Comparison of ENCODE assay signal across 8 mouse cellular contexts in genomic region chr10:121033826-121034568, GRCm38 (mm10). TPM values are rescaled to one million over a fixed set of nuclear protein-coding genes. Genes with fewer than 3 reads are reported as not detected.
DNase-seq lines count a peak whose midpoint lies in the region; ATAC-seq and TF ChIP-seq lines count a peak whose summit lies in the region.

TSS of gene Wif1 (plus strand) at chr10:121033960.

- 1% methylated on average over 49 of the region's 49 CpGs for WGBS in heart, embryonic 13.5 days
- under 1% methylated on average over 49 of the region's 49 CpGs for WGBS in kidney, postnatal 0 days
- 1% methylated on average over 49 of the region's 49 CpGs for WGBS in liver, embryonic 16.5 days (ENCODE audit: insufficient replicate concordance)
- under 1% methylated on average over 49 of the region's 49 CpGs for WGBS in neural tube, embryonic 12.5 days
- WGBS in stomach, embryonic 16.5 days = under 1% methylated on average over 49 of the region's 49 CpGs

- peak; percentile 66 for DNase-seq in brain, adult 2 months (ENCODE audit: low read depth, low spot score)
- peak; percentile 84 for DNase-seq in kidney, postnatal 0 days (ENCODE audit: low spot score)

- TF ChIP-seq CTCF in kidney, postnatal 0 days (IDR thresholded peaks at IDR 0.05; ENCODE audit: low read depth) = peak; percentile 80

- H3K9me3 ChIP-seq in heart, embryonic 13.5 days = no peaks in the 10 kb centered on the region
- no peaks in the 10 kb centered on the region for H3K9me3 ChIP-seq in kidney, postnatal 0 days (replicated peaks; ENCODE audit: low read length)
- H3K9me3 ChIP-seq in liver, embryonic 16.5 days (replicated peaks; ENCODE audit: control insufficient read depth, low read length) = no peaks in the 10 kb centered on the region
- no peaks in the 10 kb centered on the region for H3K9me3 ChIP-seq in neural tube, embryonic 12.5 days
- H3K9me3 ChIP-seq in stomach, embryonic 16.5 days (replicated peaks; ENCODE audit: control insufficient read depth, low read length) = no peaks in the 10 kb centered on the region

- peak within 1 kb of the TSS; percentile 78 for H3K9ac ChIP-seq in heart, embryonic 13.5 days
- no peak within 1 kb of the TSS for H3K9ac ChIP-seq in kidney, postnatal 0 days (ENCODE audit: low read depth, low read length)
- H3K9ac ChIP-seq in liver, embryonic 16.5 days (ENCODE audit: low read depth, low read length) = no peak within 1 kb of the TSS
- H3K9ac ChIP-seq in neural tube, embryonic 12.5 days = peak within 1 kb of the TSS; percentile 60
- H3K9ac ChIP-seq in stomach, embryonic 16.5 days (ENCODE audit: low read length) = peak within 1 kb of the TSS; percentile 65

- peak; percentile 85 for ATAC-seq in CD4-positive, CD25-positive, alpha-beta regulatory T cell, adult 4 months
- ATAC-seq in erythroblast, adult 5-6 weeks (replicated peaks; ENCODE audit: low FRiP score, poor library complexity, severe bottlenecking) = peak; percentile 70
- peak; percentile 73; the same call in 1 of the 2 replicates for ATAC-seq in heart, embryonic 13.5 days (ENCODE audit: extremely low read depth, insufficient number of reproducible peaks, low FRiP score, low TSS enrichment)
- peak; percentile 86; the same call in 1 of the 2 replicates for ATAC-seq in kidney, postnatal 0 days (replicated peaks; ENCODE audit: low FRiP score, low read depth)
- ATAC-seq in liver, embryonic 16.5 days (ENCODE audit: low read depth) = peak; percentile 81
- ATAC-seq in neural tube, embryonic 12.5 days (ENCODE audit: low FRiP score, low read depth) = peak; percentile 97
- peak; percentile 90 for ATAC-seq in stomach, embryonic 16.5 days (ENCODE audit: insufficient read depth, low FRiP score)

- H3K27ac ChIP-seq in heart, embryonic 13.5 days (replicated peaks) = no peak within 1 kb of the TSS
- H3K27ac ChIP-seq in kidney, postnatal 0 days = no peak within 1 kb of the TSS
- no peak within 1 kb of the TSS for H3K27ac ChIP-seq in liver, embryonic 16.5 days (ENCODE audit: low read length)
- H3K27ac ChIP-seq in neural tube, embryonic 12.5 days = no peak within 1 kb of the TSS
- H3K27ac ChIP-seq in stomach, embryonic 16.5 days (ENCODE audit: low read length) = no peak within 1 kb of the TSS

- no peaks in the 10 kb centered on the region for H3K36me3 ChIP-seq in heart, embryonic 13.5 days
- no peaks in the 10 kb centered on the region for H3K36me3 ChIP-seq in kidney, postnatal 0 days (ENCODE audit: insufficient read depth, low read length)
- H3K36me3 ChIP-seq in liver, embryonic 16.5 days (ENCODE audit: control insufficient read depth, insufficient read depth) = no peaks in the 10 kb centered on the region
- H3K36me3 ChIP-seq in neural tube, embryonic 12.5 days = no peaks in the 10 kb centered on the region
- no peaks in the 10 kb centered on the region for H3K36me3 ChIP-seq in stomach, embryonic 16.5 days (ENCODE audit: control insufficient read depth, insufficient read depth, low read length)

- H3K4me3 ChIP-seq in heart, embryonic 13.5 days = peak within 1 kb of the TSS; percentile 70
- H3K4me3 ChIP-seq in kidney, postnatal 0 days (replicated peaks; ENCODE audit: low read depth, low read length) = peak within 1 kb of the TSS; percentile 44
- peak within 1 kb of the TSS; percentile 58 for H3K4me3 ChIP-seq in liver, embryonic 16.5 days (ENCODE audit: low read depth, low read length)
- H3K4me3 ChIP-seq in neural tube, embryonic 12.5 days = peak within 1 kb of the TSS; percentile 48
- peak within 1 kb of the TSS; percentile 60 for H3K4me3 ChIP-seq in stomach, embryonic 16.5 days (replicated peaks; ENCODE audit: low read length)

- peaks cover 25% of the 10 kb centered on the region for H3K27me3 ChIP-seq in heart, embryonic 13.5 days (replicated peaks)
- H3K27me3 ChIP-seq in kidney, postnatal 0 days (ENCODE audit: insufficient read depth, low read length) = peaks cover 24% of the 10 kb centered on the region
- H3K27me3 ChIP-seq in liver, embryonic 16.5 days (ENCODE audit: control insufficient read depth, insufficient read depth, low read depth, low read length) = peaks cover 16% of the 10 kb centered on the region
- peaks cover 17% of the 10 kb centered on the region for H3K27me3 ChIP-seq in neural tube, embryonic 12.5 days (replicated peaks)
- H3K27me3 ChIP-seq in stomach, embryonic 16.5 days (ENCODE audit: control insufficient read depth, insufficient read depth, low read length) = peaks cover 19% of the 10 kb centered on the region

- H3K4me2 ChIP-seq in heart, embryonic 13.5 days = peak within 1 kb of the TSS; percentile 88
- H3K4me2 ChIP-seq in kidney, postnatal 0 days (ENCODE audit: low read length) = peak within 1 kb of the TSS; percentile 93
- H3K4me2 ChIP-seq in liver, embryonic 16.5 days (ENCODE audit: low read depth, low read length) = peak within 1 kb of the TSS; percentile 78
- peak within 1 kb of the TSS; percentile 75 for H3K4me2 ChIP-seq in neural tube, embryonic 12.5 days (replicated peaks)
- H3K4me2 ChIP-seq in stomach, embryonic 16.5 days (ENCODE audit: low read depth, low read length) = peak within 1 kb of the TSS; percentile 98

- H3K4me1 ChIP-seq in heart, embryonic 13.5 days = peaks cover 20% of the 10 kb centered on the region
- peaks cover 5% of the 10 kb centered on the region; the same call in 1 of the 2 replicates for H3K4me1 ChIP-seq in kidney, postnatal 0 days (replicated peaks; ENCODE audit: insufficient read depth, low read length)
- H3K4me1 ChIP-seq in liver, embryonic 16.5 days (ENCODE audit: control insufficient read depth, low read depth, low read length) = peaks cover 4% of the 10 kb centered on the region; the same call in 1 of the 2 replicates
- H3K4me1 ChIP-seq in neural tube, embryonic 12.5 days = peaks cover 4% of the 10 kb centered on the region
- peaks cover 8% of the 10 kb centered on the region for H3K4me1 ChIP-seq in stomach, embryonic 16.5 days (ENCODE audit: control insufficient read depth, insufficient read depth, low read length)

RNA-seq across cellular contexts. Expression of gene Wif1, which starts in this region (rescaled TPM):
- polyA plus RNA-seq in CD4-positive, CD25-positive, alpha-beta regulatory T cell, adult 4 months (2017; shearing (Covaris generic)) = not detected
- total RNA-seq in erythroblast, adult 5-6 weeks (2015; ENCODE audit: low replicate concordance) = not detected in 2 replicates
- not detected in 2 replicates for total RNA-seq in erythroblast, adult 5-6 weeks (2017; ENCODE audit: low replicate concordance)
- 6.2 and 8.4 TPM in 2 replicates for polyA plus RNA-seq in heart, embryonic 13.5 days (2015; fragmentation: Nextera tagmentation; extraction: Ambion mirVana)
- 2.1 and 2.3 TPM in 2 replicates for polyA plus RNA-seq in kidney, postnatal 0 days (2015; fragmentation: Nextera tagmentation; extraction: Ambion mirVana)
- 1.0 TPM in 2 replicates for polyA plus RNA-seq in liver, embryonic 16.5 days (2015; fragmentation: Nextera tagmentation; extraction: Ambion mirVana)
- 7.8 and 8.0 TPM in 2 replicates for polyA plus RNA-seq in neural tube, embryonic 12.5 days (2016; fragmentation: Nextera tagmentation; extraction: Ambion mirVana)
- 1.6 and 2.4 TPM in 2 replicates for polyA plus RNA-seq in stomach, embryonic 16.5 days (2015; fragmentation: Nextera tagmentation; extraction: Ambion mirVana)

Comparison
In these comparisons a context has a peak if more than half of its experiments do, and no peak if none do; other contexts are left out.
1. Peak in ATAC-seq in CD4-positive, CD25-positive, alpha-beta regulatory T cell, adult 4 months; RNA of the gene not detected or under 1 TPM.
2. Peak in ATAC-seq in erythroblast, adult 5-6 weeks; RNA of the gene not detected or under 1 TPM.
3. H3K9ac ChIP-seq: peak in heart, embryonic 13.5 days (single experiment), neural tube, embryonic 12.5 days (single experiment) and stomach, embryonic 16.5 days (single experiment); none in kidney, postnatal 0 days (single experiment) and liver, embryonic 16.5 days (single experiment).
4. Peak in every context shown above with its lines, with median percentiles within 50 percentile points of each other: ATAC-seq, H3K4me2 ChIP-seq and H3K4me3 ChIP-seq.